Mouse (Mus musculus) CH12.LX (cell line): ENCODE results near the gene Smad6.

Source experiments
- CTCF ChIP-seq, 2 experiments: IDR thresholded peaks in 1 of 2; conservative IDR thresholded peaks in 1 of 2; 2 replicates each; pipeline ENCODE4 v1.5.1; 2011 to 2012; ENCODE audit warnings: low read depth in 2 of 2, low read length in 2 of 2, improper control_type of control experiment in 1 of 2, inconsistent platforms in 1 of 2, mild to moderate bottlenecking in 1 of 2, moderate library complexity in 1 of 2
- EP300 ChIP-seq: IDR thresholded peaks from 2 replicates; pipeline ENCODE4 v1.6.1; 2011; ENCODE audit warnings: low read length, improper control_type of control experiment
- GABPA ChIP-seq: IDR thresholded peaks from 2 replicates; pipeline ENCODE4 v1.6.1; 2012; ENCODE audit warnings: low read depth, low read length, improper control_type of control experiment, inconsistent platforms; ENCODE audit not compliant: insufficient replicate concordance
- MAZ ChIP-seq: IDR thresholded peaks from 2 replicates; pipeline ENCODE4 v1.6.1; 2012; ENCODE audit warnings: low read depth, mild to moderate bottlenecking, inconsistent platforms, low read length, improper control_type of control experiment, moderate library complexity
- NRF1 ChIP-seq: IDR thresholded peaks from 2 replicates; pipeline ENCODE4 v1.6.1; 2014; ENCODE audit warnings: low read depth, mild to moderate bottlenecking, inconsistent platforms, low read length, improper control_type of control experiment, moderate library complexity
- POLR2A ChIP-seq: IDR thresholded peaks from 2 replicates; pipeline ENCODE4 v1.6.1; 2011; ENCODE audit warnings: low read depth, mild to moderate bottlenecking, improper control_type of control experiment, low read length
- POLR2AphosphoS2 ChIP-seq: IDR thresholded peaks from 2 replicates; pipeline ENCODE4 v1.6.1; 2011; ENCODE audit warnings: low read depth, low read length, improper control_type of control experiment
- USF1 ChIP-seq: IDR thresholded peaks from 2 replicates; pipeline ENCODE4 v1.6.1; 2014; ENCODE audit warnings: low read depth, mild to moderate bottlenecking, inconsistent platforms, low read length, improper control_type of control experiment
- ZC3H11A ChIP-seq: IDR thresholded peaks from 2 replicates; pipeline ENCODE4 v1.6.1; 2012; ENCODE audit warnings: low read depth, mild to moderate bottlenecking, inconsistent platforms, low read length, improper control_type of control experiment
- ZMIZ1 ChIP-seq: IDR thresholded peaks from 2 replicates; pipeline ENCODE4 v1.6.1; 2012; ENCODE audit warnings: low read depth, mild to moderate bottlenecking, inconsistent platforms, low read length, improper control_type of control experiment
- ZNF384 ChIP-seq: IDR thresholded peaks from 2 replicates; pipeline ENCODE4 v1.6.1; 2012; ENCODE audit warnings: low read depth, low read length, improper control_type of control experiment, inconsistent platforms

GRCm38 (mm10) chr9:63965579-63965981 is 56.3 kb downstream of the Smad6 start:
- TF ChIP-seq CTCF (conservative IDR thresholded peaks at IDR 0.05 in 1 of 2, IDR thresholded peaks at IDR 0.05 in 1 of 2; ENCODE audit: low read depth in 2 of 2, low read length in 2 of 2) (no peak), POLR2AphosphoS2 (no peak), USF1 (no peak), NRF1 (no peak), ZNF384 (no peak), POLR2A (no peak), EP300 (no peak), GABPA (no peak), ZC3H11A (no peak), ZMIZ1 (no peak), MAZ (no peak)
